Mouse (Mus musculus): ENCODE measurements around the gene Abcc10. TPM values are rescaled to one million over a fixed set of nuclear protein-coding genes. Genes with fewer than 3 reads are reported as not detected.

The Abcc10 gene
- polyA plus RNA-seq, 1 experiment from 2014 or later = 5.4 TPM

- Histone ChIP-seq H3K27me3 (replicated peaks; ENCODE audit: control insufficient read depth, insufficient read depth, low read length) (peaks cover 67% of the 10 kb centered on the region), H3K27ac (ENCODE audit: low read depth) (no peak within 1 kb of the TSS), H3K9ac (ENCODE audit: low read length) (peak within 1 kb of the TSS; percentile 32), H3K4me1 (replicated peaks; ENCODE audit: control insufficient read depth, insufficient read depth, low read length) (peaks cover 3% of the 10 kb centered on the region; the same call in 1 of the 2 replicates), H3K4me3 (ENCODE audit: low read depth, low read length) (peak within 1 kb of the TSS; percentile 47), H3K36me3 (ENCODE audit: control insufficient read depth, insufficient read depth, low read length) (no peaks in the 10 kb centered on the region), H3K9me3 (ENCODE audit: control insufficient read depth, low read length) (no peaks in the 10 kb centered on the region), H3K4me2 (ENCODE audit: low read length) (peak within 1 kb of the TSS; percentile 100)
- ATAC-seq (replicated peaks; ENCODE audit: low FRiP score, low TSS enrichment, low read depth) (peak; percentile 32; the same call in 1 of the 2 replicates), DNase-seq (ENCODE audit: low spot score) (peak; percentile 65)
- 0% methylated on average over 30 of the region's 86 CpGs for WGBS
Measured at GRCm38 (mm10) chr17:46297364-46298219, 30.6 kb downstream of the Abcc10 start, which contains the start of gene Dlk2. Dlk2 (plus strand) TSS chr17:46297421.

- Histone ChIP-seq H3K9me3 (ENCODE audit: control insufficient read depth, low read length) (no peaks in the 10 kb centered on the region), H3K4me3 (ENCODE audit: low read depth, low read length) (peak overlapping the region; percentile 47), H3K4me2 (ENCODE audit: low read length) (peak overlapping the region; percentile 100), H3K9ac (ENCODE audit: low read length) (no peak overlapping the region), H3K27me3 (replicated peaks; ENCODE audit: control insufficient read depth, insufficient read depth, low read length) (peaks cover 67% of the 10 kb centered on the region), H3K27ac (ENCODE audit: low read depth) (no peak overlapping the region), H3K36me3 (ENCODE audit: control insufficient read depth, insufficient read depth, low read length) (no peaks in the 10 kb centered on the region), H3K4me1 (replicated peaks; ENCODE audit: control insufficient read depth, insufficient read depth, low read length) (peaks cover 3% of the 10 kb centered on the region; the same call in 1 of the 2 replicates)
- 11% methylated on average over 6 of the region's 6 CpGs for WGBS
- ATAC-seq (replicated peaks; ENCODE audit: low FRiP score, low TSS enrichment, low read depth) (no peak), DNase-seq (ENCODE audit: low spot score) (no peak)
Measured at GRCm38 (mm10) chr17:46297028-46297363, 31.2 kb downstream of the Abcc10 start.

GRCm38 (mm10) chr17:46296601-46297000 lies 31.6 kb downstream of the Abcc10 start:
- peaks cover 3% of the 10 kb centered on the region; the same call in 1 of the 2 replicates for H3K4me1 ChIP-seq (replicated peaks; ENCODE audit: control insufficient read depth, insufficient read depth, low read length)
- WGBS = 43% methylated on average over 6 of the region's 6 CpGs
- DNase-seq (ENCODE audit: low spot score) (no peak), ATAC-seq (replicated peaks; ENCODE audit: low FRiP score, low TSS enrichment, low read depth) (no peak)
- H3K4me2 ChIP-seq (ENCODE audit: low read length) = no peak overlapping the region
- H3K27me3 ChIP-seq (replicated peaks; ENCODE audit: control insufficient read depth, insufficient read depth, low read length) = peaks cover 67% of the 10 kb centered on the region
- no peaks in the 10 kb centered on the region for H3K9me3 ChIP-seq (ENCODE audit: control insufficient read depth, low read length)
- no peak overlapping the region for H3K27ac ChIP-seq (ENCODE audit: low read depth)
- no peak overlapping the region for H3K9ac ChIP-seq (ENCODE audit: low read length)
- no peak overlapping the region for H3K4me3 ChIP-seq (ENCODE audit: low read depth, low read length)
- no peaks in the 10 kb centered on the region for H3K36me3 ChIP-seq (ENCODE audit: control insufficient read depth, insufficient read depth, low read length)

- Histone ChIP-seq H3K4me3 (ENCODE audit: low read depth, low read length) (no peak overlapping the region), H3K36me3 (ENCODE audit: control insufficient read depth, insufficient read depth, low read length) (no peaks in the 10 kb centered on the region), H3K27me3 (replicated peaks; ENCODE audit: control insufficient read depth, insufficient read depth, low read length) (no peaks in the 10 kb centered on the region; the same call in 1 of the 2 replicates), H3K9ac (ENCODE audit: low read length) (no peak overlapping the region), H3K27ac (ENCODE audit: low read depth) (peak overlapping the region; percentile 39; the same call in 1 of the 2 replicates), H3K4me1 (replicated peaks; ENCODE audit: control insufficient read depth, insufficient read depth, low read length) (peaks cover 16% of the 10 kb centered on the region), H3K4me2 (ENCODE audit: low read length) (0 out of 2 replicates have a peak overlapping the region, but pooled peaks have one; percentile 12), H3K9me3 (ENCODE audit: control insufficient read depth, low read length) (no peaks in the 10 kb centered on the region)
- ATAC-seq (replicated peaks; ENCODE audit: low FRiP score, low TSS enrichment, low read depth) (peak; percentile 69), DNase-seq (ENCODE audit: low spot score) (peak; percentile 64)
- 59% methylated on average over 11 of the region's 11 CpGs for WGBS
Measured at GRCm38 (mm10) chr17:46287678-46288095, 40.5 kb downstream of the Abcc10 start.

GRCm38 (mm10) chr17:46285407-46285806 lies 42.7 kb downstream of the Abcc10 start:
- Histone ChIP-seq H3K27me3 (replicated peaks; ENCODE audit: control insufficient read depth, insufficient read depth, low read length) (no peaks in the 10 kb centered on the region), H3K4me3 (ENCODE audit: low read depth, low read length) (no peak overlapping the region), H3K27ac (ENCODE audit: low read depth) (no peak overlapping the region), H3K4me1 (replicated peaks; ENCODE audit: control insufficient read depth, insufficient read depth, low read length) (peaks cover 28% of the 10 kb centered on the region), H3K9me3 (ENCODE audit: control insufficient read depth, low read length) (no peaks in the 10 kb centered on the region), H3K4me2 (ENCODE audit: low read length) (no peak overlapping the region), H3K9ac (ENCODE audit: low read length) (no peak overlapping the region), H3K36me3 (ENCODE audit: control insufficient read depth, insufficient read depth, low read length) (peaks cover 6% of the 10 kb centered on the region; the same call in 1 of the 2 replicates)
- 37% methylated on average over 6 of the region's 6 CpGs for WGBS
- DNase-seq (ENCODE audit: low spot score) = no peak
- ATAC-seq (replicated peaks; ENCODE audit: low FRiP score, low TSS enrichment, low read depth) = no peak

- Histone ChIP-seq H3K27ac (ENCODE audit: low read depth) (no peak overlapping the region), H3K4me2 (ENCODE audit: low read length) (no peak overlapping the region), H3K27me3 (replicated peaks; ENCODE audit: control insufficient read depth, insufficient read depth, low read length) (no peaks in the 10 kb centered on the region), H3K4me3 (ENCODE audit: low read depth, low read length) (no peak overlapping the region), H3K9me3 (ENCODE audit: control insufficient read depth, low read length) (no peaks in the 10 kb centered on the region), H3K9ac (ENCODE audit: low read length) (no peak overlapping the region), H3K4me1 (replicated peaks; ENCODE audit: control insufficient read depth, insufficient read depth, low read length) (peaks cover 28% of the 10 kb centered on the region), H3K36me3 (ENCODE audit: control insufficient read depth, insufficient read depth, low read length) (peaks cover 11% of the 10 kb centered on the region; the same call in 1 of the 2 replicates)
- WGBS = 54% methylated on average over 7 of the region's 7 CpGs
- no peak for ATAC-seq (replicated peaks; ENCODE audit: low FRiP score, low TSS enrichment, low read depth)
- DNase-seq (ENCODE audit: low spot score) = no peak
Measured at GRCm38 (mm10) chr17:46284653-46285052, 43.5 kb downstream of the Abcc10 start.

- Histone ChIP-seq H3K4me1 (replicated peaks; ENCODE audit: control insufficient read depth, insufficient read depth, low read length) (peaks cover 28% of the 10 kb centered on the region), H3K4me3 (ENCODE audit: low read depth, low read length) (no peak overlapping the region), H3K9ac (ENCODE audit: low read length) (no peak overlapping the region), H3K9me3 (ENCODE audit: control insufficient read depth, low read length) (no peaks in the 10 kb centered on the region), H3K4me2 (ENCODE audit: low read length) (no peak overlapping the region), H3K27me3 (replicated peaks; ENCODE audit: control insufficient read depth, insufficient read depth, low read length) (no peaks in the 10 kb centered on the region), H3K36me3 (ENCODE audit: control insufficient read depth, insufficient read depth, low read length) (peaks cover 18% of the 10 kb centered on the region), H3K27ac (ENCODE audit: low read depth) (no peak overlapping the region)
- ATAC-seq (replicated peaks; ENCODE audit: low FRiP score, low TSS enrichment, low read depth) = no peak
- 89% methylated on average over 8 of the region's 8 CpGs for WGBS
- DNase-seq (ENCODE audit: low spot score) = no peak
Measured at GRCm38 (mm10) chr17:46283911-46284310, 44.2 kb downstream of the Abcc10 start.

- H3K4me1 ChIP-seq (replicated peaks; ENCODE audit: control insufficient read depth, insufficient read depth, low read length) = peaks cover 24% of the 10 kb centered on the region
- peak; percentile 70 for ATAC-seq (replicated peaks; ENCODE audit: low FRiP score, low TSS enrichment, low read depth)
- H3K27me3 ChIP-seq (replicated peaks; ENCODE audit: control insufficient read depth, insufficient read depth, low read length) = no peaks in the 10 kb centered on the region
- WGBS = 19% methylated on average over 9 of the region's 9 CpGs
- peak; percentile 60 for DNase-seq (ENCODE audit: low spot score)
- 0 out of 2 replicates have a peak overlapping the region, but pooled peaks have one; percentile 52 for H3K9ac ChIP-seq (ENCODE audit: low read length)
- H3K36me3 ChIP-seq (ENCODE audit: control insufficient read depth, insufficient read depth, low read length) = peaks cover 26% of the 10 kb centered on the region
- H3K27ac ChIP-seq (ENCODE audit: low read depth) = peak overlapping the region; percentile 60; the same call in 1 of the 2 replicates
- no peaks in the 10 kb centered on the region for H3K9me3 ChIP-seq (ENCODE audit: control insufficient read depth, low read length)
- peak overlapping the region; percentile 43 for H3K4me3 ChIP-seq (ENCODE audit: low read depth, low read length)
- peak overlapping the region; percentile 91 for H3K4me2 ChIP-seq (ENCODE audit: low read length)
Measured at GRCm38 (mm10) chr17:46283140-46283539, 45.0 kb downstream of the Abcc10 start.
